Mouse (Mus musculus) lung, embryonic 15.5 days (tissue): ENCODE measurements around the gene Uchl5. TPM values are rescaled to one million over a fixed set of nuclear protein-coding genes. Genes with fewer than 3 reads are reported as not detected.
A peak's percentile ranks its signal among the peaks of the same experiment; 100 is the strongest.

Experiments used
- ATAC-seq: fragments of 200-750 bp; cut with Nextera tagmentation; 2 replicates; pipeline ENCODE4 v1.8.0; 2017; ENCODE audit warnings: moderate number of reproducible peaks, borderline replicate concordance; ENCODE audit not compliant: low FRiP score, low TSS enrichment; ENCODE audit errors: extremely low read depth
- H3K27ac ChIP-seq: fragments of 300-500 bp; sonication (generic); 2 replicates; pipeline ENCODE4 v1.5.1; 2015; ENCODE audit warnings: moderate library complexity, mild to moderate bottlenecking, inconsistent platforms
- H3K27me3 ChIP-seq: fragments of 300-500 bp; sonication (generic); 2 replicates; pipeline ENCODE4 v1.6.1; 2015; ENCODE audit warnings: inconsistent platforms
- H3K36me3 ChIP-seq: fragments of 300-500 bp; sonication (generic); 2 replicates; pipeline ENCODE4 v1.6.1; 2015; ENCODE audit warnings: inconsistent platforms
- H3K4me1 ChIP-seq: fragments of 300-500 bp; sonication (generic); 2 replicates; pipeline ENCODE4 v1.6.1; 2015; ENCODE audit warnings: inconsistent platforms
- H3K4me2 ChIP-seq: fragments of 300-500 bp; sonication (generic); 2 replicates; pipeline ENCODE4 v1.6.1; 2015; ENCODE audit warnings: inconsistent platforms, mild to moderate bottlenecking, moderate library complexity
- H3K4me3 ChIP-seq: fragments of 300-500 bp; sonication (generic); 2 replicates; pipeline ENCODE4 v1.5.1; 2015; ENCODE audit warnings: mild to moderate bottlenecking, inconsistent platforms
- H3K9ac ChIP-seq: fragments of 300-500 bp; sonication (generic); 2 replicates; pipeline ENCODE4 v1.6.1; 2015; ENCODE audit warnings: inconsistent platforms
- H3K9me3 ChIP-seq: fragments of 300-500 bp; sonication (generic); 2 replicates; pipeline ENCODE4 v1.6.1; 2016; ENCODE audit warnings: inconsistent platforms
- WGBS: fragments of 180-500 bp; shearing (Covaris S2); methylation state at CpG from one replicate; pipeline ENCODE4 v1.1.7; 2015; 5-methylcytosine and 5-hydroxymethylcytosine counted together
- polyA plus RNA-seq: library from polyadenylated mRNA; unstranded; fragments of >200 nt; fragmentation: Nextera tagmentation; extraction: Ambion mirVana; gene quantifications from 2 replicates; pipeline ENCODE4 v1.2.1, GENCODE M21; 2015

Uchl5 gene
- 92.3 and 94.0 TPM in 2 replicates for polyA plus RNA-seq

DNA sequence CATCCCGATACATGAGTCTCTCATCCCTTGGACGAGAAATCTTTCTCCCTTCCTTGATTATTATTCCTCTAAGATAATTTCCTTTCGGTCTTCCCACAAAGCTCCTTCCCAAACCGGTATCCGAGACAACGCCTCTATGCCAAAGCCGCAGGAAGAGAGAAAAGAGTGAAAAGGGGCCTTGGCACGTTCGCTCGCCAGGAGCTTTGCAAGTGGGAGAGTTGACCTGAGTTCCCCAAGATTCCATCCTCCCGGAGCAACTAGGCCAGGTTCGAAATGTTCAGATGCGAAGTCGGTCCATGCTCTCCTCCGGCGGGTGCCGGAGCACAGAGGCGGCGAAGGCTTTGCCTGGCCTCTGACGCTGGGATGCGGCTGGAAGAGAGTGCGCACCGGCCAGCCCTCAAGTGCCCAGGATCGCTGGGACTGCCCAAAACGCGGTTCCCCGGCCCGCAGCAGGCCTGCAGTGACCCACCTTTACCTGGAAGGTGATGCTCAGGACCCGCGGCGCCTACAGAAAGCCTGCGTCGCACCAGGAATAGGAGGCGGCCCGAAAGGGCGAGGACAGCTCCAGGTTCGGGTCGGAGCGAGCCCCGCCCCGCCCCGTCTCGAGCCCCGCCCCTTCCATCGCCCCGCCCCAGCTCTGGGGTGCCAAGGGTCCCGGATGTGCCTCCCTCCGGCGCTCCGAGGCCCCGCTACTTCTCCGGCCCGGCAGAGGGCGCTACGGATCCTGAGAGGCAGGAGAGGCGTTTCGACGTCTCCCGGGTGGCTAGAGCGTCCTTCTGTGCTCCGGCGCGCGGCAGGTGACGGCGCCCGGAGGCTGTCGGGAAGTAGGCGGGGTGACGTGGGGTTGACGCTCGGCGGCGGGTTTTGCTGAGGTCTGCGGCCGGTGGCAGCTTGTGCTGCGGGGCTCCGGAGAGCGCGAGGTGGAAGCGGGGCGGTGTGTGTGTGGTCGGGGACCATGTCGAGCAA is at the start of gene Uchl5, which contains the start of gene Trove2:
Gene Uchl5, plus strand, starts transcription at position 827 of the 966 bp plus-strand sequence.
Gene Trove2, minus strand, starts transcription at position 623 of the 966 bp plus-strand sequence.
- Histone ChIP-seq H3K9ac (peak within 1 kb of the TSS; percentile 94), H3K27ac (peak within 1 kb of the TSS; percentile 69), H3K9me3 (no peaks in the 10 kb centered on the region), H3K36me3 (no peaks in the 10 kb centered on the region), H3K4me1 (peaks cover 14% of the 10 kb centered on the region), H3K4me3 (peak within 1 kb of the TSS; percentile 93), H3K27me3 (no peaks in the 10 kb centered on the region), H3K4me2 (peak within 1 kb of the TSS; percentile 85)
- under 1% methylated on average over 84 of the region's 84 CpGs for WGBS
- peak; percentile 97 for ATAC-seq

DNA sequence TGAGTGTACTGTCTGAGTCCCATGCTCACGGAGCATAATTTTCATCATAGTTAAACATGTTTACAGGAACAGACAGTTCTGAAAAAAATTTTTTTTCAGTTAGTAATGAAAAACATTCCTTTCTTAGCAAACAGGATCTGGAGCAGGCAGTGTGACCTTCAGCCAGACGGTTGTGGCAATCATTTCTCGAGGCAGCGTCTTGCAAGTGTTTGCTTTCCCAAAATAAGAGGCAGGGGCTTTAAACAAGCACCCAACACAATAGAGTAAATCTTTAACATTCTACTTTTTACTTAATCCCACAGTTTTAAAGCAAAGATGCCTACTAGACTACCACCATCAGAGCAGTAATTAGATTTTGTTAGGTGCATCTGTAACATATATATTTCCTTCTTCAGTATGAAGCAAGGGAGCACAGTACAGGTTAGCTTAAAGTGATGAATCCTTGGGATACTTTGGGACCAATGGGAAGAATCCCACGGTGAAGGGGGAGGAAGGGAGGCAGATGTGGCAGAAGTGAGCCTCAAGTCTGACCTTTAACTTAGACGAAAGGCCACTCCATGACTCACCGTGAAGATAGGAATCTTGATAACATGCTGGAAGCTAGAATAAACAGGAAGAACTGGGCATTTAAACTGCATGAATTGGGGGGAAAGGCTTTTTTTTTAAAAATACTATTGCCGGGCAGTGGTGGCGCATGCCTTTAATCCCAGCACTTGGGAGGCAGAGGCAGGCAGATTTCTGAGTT is 49.2 kb upstream of the Uchl5 start:
- WGBS: 36% methylated on average over 9 of the region's 9 CpGs
- no peak for ATAC-seq
- no peaks in the 10 kb centered on the region for H3K4me1 ChIP-seq
- H3K4me2 ChIP-seq: no peak overlapping the region
- H3K27me3 ChIP-seq: no peaks in the 10 kb centered on the region
- no peak overlapping the region for H3K27ac ChIP-seq
- H3K36me3 ChIP-seq: no peaks in the 10 kb centered on the region
- no peaks in the 10 kb centered on the region for H3K9me3 ChIP-seq
- H3K4me3 ChIP-seq: no peak overlapping the region
- H3K9ac ChIP-seq: no peak overlapping the region

DNA sequence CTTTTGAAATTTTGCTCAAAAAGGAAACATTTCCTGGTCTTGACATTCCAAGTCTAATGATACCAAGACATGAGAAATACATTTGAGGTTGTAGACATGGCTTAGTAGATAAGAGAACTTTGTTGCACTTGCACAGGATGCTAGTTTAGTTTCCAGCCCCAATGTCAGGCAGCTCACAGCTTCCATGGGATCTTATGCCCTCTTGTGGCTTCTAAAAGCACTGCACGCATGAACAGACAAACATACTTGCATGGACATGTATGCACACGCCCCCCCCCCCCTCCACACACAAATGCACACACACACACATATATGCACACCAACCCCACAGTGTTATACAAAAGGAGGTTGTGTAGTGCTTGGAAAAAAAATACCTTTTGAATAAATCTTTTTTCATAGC is 46.2 kb upstream of the Uchl5 start:
- Histone ChIP-seq H3K4me1 (no peaks in the 10 kb centered on the region), H3K9me3 (no peaks in the 10 kb centered on the region), H3K27ac (no peak overlapping the region), H3K4me3 (no peak overlapping the region), H3K36me3 (no peaks in the 10 kb centered on the region), H3K27me3 (no peaks in the 10 kb centered on the region), H3K4me2 (no peak overlapping the region), H3K9ac (no peak overlapping the region)
- 78% methylated on average over 2 of the region's 2 CpGs for WGBS
- ATAC-seq: no peak

DNA sequence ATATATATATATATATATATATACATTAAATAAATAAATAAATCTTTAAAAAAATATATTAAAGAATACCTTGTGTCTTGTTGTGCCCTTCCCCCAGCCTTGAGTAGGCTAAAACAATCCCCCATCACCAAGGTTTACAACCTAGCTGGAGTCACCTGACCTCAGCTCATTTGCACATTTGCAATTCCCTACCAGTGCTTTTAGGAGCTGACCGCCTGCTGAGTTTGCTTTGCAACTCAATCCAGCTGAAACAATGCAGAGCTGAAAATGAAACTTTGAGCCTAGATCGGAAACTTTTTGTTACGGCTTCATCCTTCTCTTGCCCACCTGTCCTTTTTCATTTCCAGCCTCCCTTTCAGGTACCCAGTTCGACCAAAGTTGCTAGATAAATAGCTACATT is 45.4 kb upstream of the Uchl5 start:
- ATAC-seq: no peak
- Histone ChIP-seq H3K4me3 (no peak overlapping the region), H3K27ac (no peak overlapping the region), H3K27me3 (no peaks in the 10 kb centered on the region), H3K4me1 (no peaks in the 10 kb centered on the region), H3K36me3 (no peaks in the 10 kb centered on the region), H3K9ac (no peak overlapping the region), H3K9me3 (no peaks in the 10 kb centered on the region), H3K4me2 (no peak overlapping the region)
- 69% methylated on average over 4 of the region's 4 CpGs for WGBS

DNA sequence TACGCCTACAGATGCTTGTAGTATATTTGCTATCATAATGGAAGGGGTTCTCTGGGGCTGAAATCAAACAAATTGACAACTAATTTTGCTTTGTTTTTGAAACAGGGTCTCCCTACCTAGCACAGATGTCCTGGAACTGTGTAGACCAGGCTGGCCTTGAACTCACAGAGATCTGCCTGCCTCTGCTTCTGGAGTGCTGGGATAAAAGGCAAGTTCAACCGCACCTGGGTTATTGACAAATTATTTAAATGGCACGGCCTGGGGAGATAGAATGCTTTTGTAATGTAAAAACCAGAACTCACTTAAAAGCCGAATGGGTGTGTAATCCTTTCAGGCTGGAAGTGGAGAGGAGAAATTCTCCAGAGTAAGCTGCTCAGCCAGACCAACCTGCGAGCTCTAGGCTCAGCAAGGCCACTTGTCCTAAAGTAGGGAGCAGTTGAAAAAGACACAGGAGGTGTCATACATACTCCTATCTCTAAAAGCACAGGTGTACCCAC is 43.1 kb upstream of the Uchl5 start:
- Histone ChIP-seq H3K9me3 (no peaks in the 10 kb centered on the region), H3K4me3 (no peak overlapping the region), H3K27me3 (no peaks in the 10 kb centered on the region), H3K36me3 (no peaks in the 10 kb centered on the region), H3K9ac (no peak overlapping the region), H3K27ac (no peak overlapping the region), H3K4me1 (no peaks in the 10 kb centered on the region), H3K4me2 (no peak overlapping the region)
- ATAC-seq: no peak
- 79% methylated on average over 5 of the region's 5 CpGs for WGBS

DNA sequence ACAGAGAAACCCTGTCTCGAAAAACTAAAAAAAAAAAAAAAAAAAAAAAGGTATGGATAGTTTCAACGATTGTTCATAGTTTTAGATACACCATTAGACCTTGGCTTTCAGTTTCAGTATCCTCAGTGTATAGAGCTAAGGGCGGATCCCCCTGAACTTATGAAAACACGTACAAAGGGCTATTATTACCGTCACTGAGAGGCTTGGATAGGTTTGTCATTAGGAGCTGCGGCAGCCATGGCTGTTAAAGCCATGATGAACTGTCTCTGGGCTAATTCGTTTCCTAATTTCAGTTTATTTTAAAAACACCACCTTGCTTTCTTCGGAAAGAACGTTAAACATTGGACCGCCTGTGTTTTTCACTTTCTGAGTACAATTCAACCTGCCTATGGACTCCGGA is 38.3 kb upstream of the Uchl5 start:
- 0 out of 2 replicates have a peak, but pooled peaks cover 8% of the 10 kb centered on the region for H3K36me3 ChIP-seq
- peak overlapping the region; percentile 78 for H3K9ac ChIP-seq
- whole genome bisulfite sequencing: 13% methylated on average over 11 of the region's 11 CpGs
- no peaks in the 10 kb centered on the region for H3K4me1 ChIP-seq
- H3K9me3 ChIP-seq: no peaks in the 10 kb centered on the region
- peak overlapping the region; percentile 61 for H3K4me2 ChIP-seq
- H3K27me3 ChIP-seq: no peaks in the 10 kb centered on the region
- no peak overlapping the region for H3K27ac ChIP-seq
- peak overlapping the region; percentile 80 for H3K4me3 ChIP-seq
- peak; percentile 39; the same call in 1 of the 2 replicates for ATAC-seq

DNA sequence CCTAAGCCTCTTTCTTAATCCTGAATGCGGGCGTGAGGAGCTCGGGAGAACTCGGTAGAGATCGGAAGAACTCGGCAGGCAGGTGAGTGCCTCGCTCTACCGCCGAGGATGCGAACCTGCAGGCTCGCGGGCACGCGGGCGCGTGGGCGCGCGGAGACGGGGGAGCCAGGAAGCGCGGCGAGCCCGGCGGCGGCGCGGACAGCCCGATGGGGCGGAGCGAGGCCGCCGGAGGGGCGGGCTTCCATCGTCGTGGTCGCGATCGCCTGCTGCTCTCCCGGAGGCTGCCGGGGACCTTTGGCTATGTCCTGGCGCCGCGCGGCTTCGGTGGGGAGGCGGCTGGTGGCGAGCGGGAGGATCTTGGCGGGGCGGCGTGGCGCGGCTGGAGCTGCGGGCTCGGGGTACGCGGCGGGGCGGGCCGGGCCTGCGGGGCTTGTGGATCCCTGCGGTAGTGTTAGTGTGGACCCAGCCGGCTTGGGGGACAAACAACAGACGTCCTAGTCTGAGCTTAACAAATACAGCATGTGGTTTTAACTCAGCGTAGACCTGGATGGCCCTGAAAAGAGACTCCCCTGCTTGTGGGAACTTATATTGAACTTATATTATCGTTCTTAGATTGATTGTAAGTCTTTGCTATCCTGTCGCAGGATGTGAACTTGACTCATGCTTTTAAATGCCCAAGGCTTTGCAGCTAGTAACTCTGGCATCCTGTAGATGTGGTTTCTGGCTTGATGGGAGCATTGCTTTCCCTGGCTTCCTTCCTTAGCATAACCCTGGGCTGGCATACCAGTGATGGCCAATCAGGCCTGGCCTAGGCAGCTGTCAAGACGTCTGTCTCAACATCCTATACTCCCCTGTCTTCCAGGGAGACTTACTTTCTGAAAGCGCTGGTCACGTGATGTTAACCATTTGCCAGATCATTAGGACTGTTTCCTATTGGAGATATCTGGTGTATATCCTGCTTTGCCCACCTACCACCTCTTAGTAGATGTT is 37.4 kb upstream of the Uchl5 start:
- 2% methylated on average over 61 of the region's 71 CpGs for WGBS
- Histone ChIP-seq H3K4me2 (peak overlapping the region; percentile 61), H3K4me3 (peak overlapping the region; percentile 80), H3K4me1 (no peaks in the 10 kb centered on the region), H3K27ac (peak overlapping the region; percentile 83), H3K36me3 (0 out of 2 replicates have a peak, but pooled peaks cover 8% of the 10 kb centered on the region), H3K27me3 (no peaks in the 10 kb centered on the region), H3K9ac (peak overlapping the region; percentile 78), H3K9me3 (no peaks in the 10 kb centered on the region)
- peak; percentile 95 for ATAC-seq

DNA sequence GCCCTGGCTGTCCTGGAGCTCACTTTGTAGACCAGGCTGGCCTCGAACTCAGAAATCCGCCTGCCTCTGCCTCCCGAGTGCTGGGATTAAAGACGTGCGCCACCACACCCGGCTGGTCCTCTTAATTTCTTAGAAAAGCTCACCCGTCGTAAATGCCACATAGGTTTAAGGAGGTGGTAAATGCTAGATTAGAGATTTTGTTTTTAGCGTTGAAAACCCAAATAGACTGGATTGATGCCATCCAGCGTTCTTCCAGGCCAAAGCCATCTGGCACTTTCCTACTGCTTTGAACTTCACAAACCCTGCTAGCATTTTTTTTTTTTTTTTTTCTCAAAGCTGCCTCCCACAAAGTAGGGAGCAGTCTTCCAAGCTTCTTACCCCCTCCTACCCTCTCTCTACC is 36.5 kb upstream of the Uchl5 start:
- no peaks in the 10 kb centered on the region for H3K27me3 ChIP-seq
- no peak overlapping the region for H3K9ac ChIP-seq
- no peaks in the 10 kb centered on the region for H3K9me3 ChIP-seq
- no peak for ATAC-seq
- 93% methylated on average over 10 of the region's 10 CpGs for WGBS
- 0 out of 2 replicates have a peak, but pooled peaks cover 12% of the 10 kb centered on the region for H3K36me3 ChIP-seq
- H3K4me2 ChIP-seq: peak overlapping the region; percentile 61; the same call in 1 of the 2 replicates
- no peak overlapping the region for H3K27ac ChIP-seq
- H3K4me1 ChIP-seq: no peaks in the 10 kb centered on the region
- H3K4me3 ChIP-seq: peak overlapping the region; percentile 80

DNA sequence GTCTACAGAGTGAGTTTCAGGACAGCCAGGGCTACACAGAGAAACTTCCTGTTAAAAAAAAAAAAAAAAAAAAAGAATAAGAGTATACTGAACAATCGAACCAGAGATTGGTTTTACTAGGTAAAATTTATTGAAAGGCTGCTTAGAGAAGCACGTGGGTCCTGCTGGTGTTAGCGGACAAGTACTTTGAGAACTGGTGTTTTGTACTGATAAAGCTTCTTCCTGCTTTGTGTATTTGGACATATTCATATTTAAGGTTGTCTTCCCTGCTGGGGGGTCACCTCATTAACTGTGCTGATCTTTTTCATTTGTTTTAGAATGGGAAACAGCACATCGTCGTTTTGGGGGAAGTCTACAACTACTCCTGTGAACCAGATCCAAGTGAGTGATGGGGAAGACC is 35.7 kb upstream of the Uchl5 start:
- Histone ChIP-seq H3K9me3 (no peaks in the 10 kb centered on the region), H3K4me1 (no peaks in the 10 kb centered on the region), H3K4me2 (no peak overlapping the region), H3K36me3 (0 out of 2 replicates have a peak, but pooled peaks cover 13% of the 10 kb centered on the region), H3K9ac (no peak overlapping the region), H3K27ac (no peak overlapping the region), H3K4me3 (no peak overlapping the region), H3K27me3 (no peaks in the 10 kb centered on the region)
- 80% methylated on average over 5 of the region's 5 CpGs for WGBS
- no peak for ATAC-seq

DNA sequence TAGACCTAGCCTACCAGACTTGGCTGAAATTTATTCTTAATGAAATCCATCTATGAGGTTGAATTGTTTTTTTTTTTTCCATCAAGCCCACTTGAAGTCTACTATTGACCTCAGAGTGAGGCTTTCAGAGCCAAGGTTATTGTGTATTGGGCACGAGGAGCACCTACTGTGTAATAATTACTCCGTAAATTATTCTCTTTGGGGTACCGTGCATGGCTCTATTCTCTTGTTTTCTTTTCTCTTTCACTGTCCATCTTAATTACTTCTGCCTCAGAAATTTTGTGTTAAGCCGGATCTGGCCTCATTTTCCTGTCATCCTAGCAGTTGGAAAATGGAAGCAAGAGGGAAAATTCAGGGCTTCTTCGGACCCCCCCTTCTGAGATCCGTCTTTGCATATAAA is 34.9 kb upstream of the Uchl5 start:
- no peaks in the 10 kb centered on the region for H3K9me3 ChIP-seq
- H3K4me2 ChIP-seq: no peak overlapping the region
- 0 out of 2 replicates have a peak, but pooled peaks cover 19% of the 10 kb centered on the region for H3K36me3 ChIP-seq
- H3K4me1 ChIP-seq: no peaks in the 10 kb centered on the region
- ATAC-seq: no peak
- WGBS: 92% methylated on average over 6 of the region's 6 CpGs
- no peaks in the 10 kb centered on the region for H3K27me3 ChIP-seq
- no peak overlapping the region for H3K27ac ChIP-seq
- no peak overlapping the region for H3K4me3 ChIP-seq
- H3K9ac ChIP-seq: no peak overlapping the region

DNA sequence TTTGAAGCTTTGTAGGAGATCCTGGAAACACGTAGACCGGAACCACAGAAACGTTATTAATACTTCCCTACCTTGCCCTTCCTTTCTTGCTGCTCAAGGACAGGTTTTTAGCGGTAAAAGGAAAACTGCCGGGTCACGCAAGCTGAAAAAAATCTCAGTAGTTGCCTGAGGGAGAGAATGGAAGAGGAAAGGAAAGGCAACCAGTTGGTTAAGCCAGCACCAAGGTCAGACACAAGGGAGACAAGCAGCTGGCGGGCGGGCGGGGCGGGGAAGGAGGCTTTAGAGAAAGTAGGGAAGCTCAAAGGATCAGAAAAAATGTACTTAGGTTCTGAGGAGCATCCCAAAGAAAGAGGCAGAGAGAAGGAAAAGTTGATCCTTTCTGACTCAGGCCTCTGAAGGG is 31.2 kb upstream of the Uchl5 start:
- Histone ChIP-seq H3K36me3 (peaks cover 29% of the 10 kb centered on the region; the same call in 1 of the 2 replicates), H3K4me1 (no peaks in the 10 kb centered on the region), H3K9ac (no peak overlapping the region), H3K4me3 (no peak overlapping the region), H3K27ac (no peak overlapping the region), H3K27me3 (no peaks in the 10 kb centered on the region), H3K4me2 (no peak overlapping the region), H3K9me3 (no peaks in the 10 kb centered on the region)
- WGBS: 86% methylated on average over 10 of the region's 10 CpGs
- no peak for ATAC-seq
